Comparison of ENCODE assay signal across 24 mouse cellular contexts in the genomic region with DNA sequence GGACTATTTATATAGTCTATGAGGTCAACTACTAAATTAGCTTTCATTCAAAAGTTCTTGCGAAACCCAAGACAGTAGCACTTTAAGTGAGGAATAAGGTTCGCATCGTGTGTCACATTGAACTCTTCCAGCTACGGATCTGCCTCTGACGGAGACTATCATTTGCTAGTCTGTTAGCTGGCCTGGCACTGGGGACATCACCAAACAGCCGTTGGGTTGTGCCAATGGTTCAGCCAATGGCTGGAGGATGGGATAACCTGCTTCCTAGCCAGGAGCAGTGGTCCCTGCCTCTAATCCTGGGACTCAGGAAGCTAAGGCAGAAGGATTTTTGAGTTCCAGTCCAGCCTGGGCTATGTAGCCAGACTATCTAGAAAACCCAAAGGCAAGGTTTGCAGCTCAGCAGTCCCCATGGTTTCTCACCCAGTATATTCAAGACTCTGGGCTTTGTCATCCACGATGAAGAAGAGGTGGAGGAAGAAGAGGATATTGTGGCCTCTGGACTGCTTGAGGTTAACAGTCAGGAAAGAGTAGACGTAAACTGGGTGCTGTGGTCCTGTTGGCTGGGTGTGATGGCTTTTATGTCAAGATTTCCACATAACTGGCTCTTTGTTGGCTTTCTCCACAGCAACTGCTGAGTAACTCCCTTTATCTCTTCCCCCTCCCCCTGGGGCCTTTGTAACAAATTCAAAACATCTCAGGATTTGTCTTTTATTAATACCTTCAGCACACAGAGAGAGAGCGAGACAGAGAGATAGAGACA. TPM values are rescaled to one million over a fixed set of nuclear protein-coding genes. Genes with fewer than 3 reads are reported as not detected.
"Had no signal": no experiment of that assay in that cellular context is flagged by ENCODE, and none has a peak within 500 bp of the region (broad histone marks: within the 10 kb centered on the region; RNA-seq: fewer than 3 reads in every experiment).

No protein-coding gene starts in this region.

- DNase-seq: kidney, adult 2 months; kidney, postnatal 25 days; layer of hippocampus, adult 9-11 months; liver, embryonic 13.5 days; lung, adult 2 months; lung, postnatal 14 days; lung, postnatal 4 days; thymus, adult 18-20 months; thymus, postnatal 36 days had no signal

- ATAC-seq: midbrain, embryonic 15.5 days had no signal

- H3K9me3 ChIP-seq: liver, embryonic 13.5 days; midbrain, embryonic 12.5 days; midbrain, embryonic 15.5 days had no signal

- H3K27me3 ChIP-seq: liver, embryonic 13.5 days; midbrain, embryonic 12.5 days; midbrain, embryonic 15.5 days had no signal

- H3K36me3 ChIP-seq: liver, embryonic 13.5 days; midbrain, embryonic 12.5 days; midbrain, embryonic 15.5 days had no signal

- H3K27ac ChIP-seq: kidney, postnatal 0 days; layer of hippocampus, adult 2 months; liver, embryonic 13.5 days; midbrain, embryonic 12.5 days; midbrain, embryonic 15.5 days had no signal

- H3K4me2 ChIP-seq: liver, embryonic 13.5 days; midbrain, embryonic 12.5 days; midbrain, embryonic 15.5 days had no signal

- H3K4me3 ChIP-seq: layer of hippocampus, adult 2 months; liver, embryonic 13.5 days; midbrain, embryonic 12.5 days; midbrain, embryonic 15.5 days; myocyte had no signal

- H3K9ac ChIP-seq: liver, embryonic 13.5 days; midbrain, embryonic 12.5 days; midbrain, embryonic 15.5 days had no signal

RNA-seq across cellular contexts. Expression of gene Gm19935, which starts 2.5 kb away (rescaled TPM):
- total RNA-seq: megakaryocyte-erythroid progenitor cell, adult 5-6 weeks; monocyte, adult 5-6 weeks had no signal
- polyA plus RNA-seq: kidney, embryonic 14.5 days; limb, embryonic 11.5 days; limb, embryonic 14.5 days; liver, adult 2 months; liver, embryonic 13.5 days; liver, embryonic 16.5 days; midbrain, embryonic 12.5 days; myocyte; neural tube, embryonic 11.5 days; small intestine, adult 2 months; spleen, adult 2 months had no signal
